12 mouse cellular contexts compared by ENCODE assay signal in the genomic region with DNA sequence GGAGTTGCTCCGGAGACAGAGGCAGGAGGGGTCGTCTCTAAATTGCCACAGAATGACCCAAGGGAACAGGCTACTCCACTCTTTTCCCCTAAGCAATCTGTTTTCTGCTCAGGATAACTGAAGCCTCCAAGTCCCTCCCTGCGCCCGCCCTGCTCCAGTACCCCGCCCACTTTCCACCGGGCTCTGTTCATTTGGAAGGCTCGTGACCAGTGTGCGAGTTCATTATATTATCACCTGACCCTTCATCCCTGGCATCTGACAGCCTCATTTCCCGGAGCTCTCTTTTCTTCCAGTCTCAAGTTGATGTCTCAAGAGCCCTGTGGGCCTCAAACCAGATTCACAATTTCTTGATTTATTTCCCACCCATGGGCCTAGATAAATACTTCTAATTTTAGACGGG.
DNase-seq lines count a peak whose midpoint lies in the region; ATAC-seq lines count a peak whose summit lies in the region.
"Had no signal": no experiment of that assay in that cellular context is flagged by ENCODE, and none has a peak within 500 bp of the region (broad histone marks: within the 10 kb centered on the region; RNA-seq: fewer than 3 reads in every experiment).

No protein-coding gene starts in this region.

- no peak overlapping the region for H3K4me2 ChIP-seq in neural tube, embryonic 13.5 days
- H3K4me2 ChIP-seq in neural tube, embryonic 15.5 days = no peak overlapping the region
- no peak overlapping the region for H3K4me2 ChIP-seq in heart, embryonic 13.5 days
- no peak overlapping the region for H3K4me2 ChIP-seq in forebrain, embryonic 13.5 days

- H3K4me1 ChIP-seq in neural tube, embryonic 13.5 days (replicated peaks) = peaks cover 19% of the 10 kb centered on the region
- peaks cover 17% of the 10 kb centered on the region for H3K4me1 ChIP-seq in neural tube, embryonic 15.5 days
- H3K4me1 ChIP-seq in heart, embryonic 13.5 days = peaks cover 81% of the 10 kb centered on the region
- H3K4me1 ChIP-seq in forebrain, embryonic 13.5 days = peaks cover 30% of the 10 kb centered on the region

- no peak overlapping the region for H3K4me3 ChIP-seq in neural tube, embryonic 13.5 days
- H3K4me3 ChIP-seq in neural tube, embryonic 15.5 days (replicated peaks) = no peak overlapping the region
- no peak overlapping the region for H3K4me3 ChIP-seq in heart, embryonic 13.5 days
- no peak overlapping the region for H3K4me3 ChIP-seq in forebrain, embryonic 13.5 days

- H3K27ac ChIP-seq in neural tube, embryonic 13.5 days (replicated peaks) = 0 out of 2 replicates have a peak overlapping the region, but pooled peaks have one; percentile 71
- H3K27ac ChIP-seq in neural tube, embryonic 15.5 days (replicated peaks) = no peak overlapping the region
- peak overlapping the region; percentile 97 for H3K27ac ChIP-seq in heart, embryonic 13.5 days (replicated peaks)
- no peak overlapping the region for H3K27ac ChIP-seq in forebrain, embryonic 13.5 days
- H3K27ac ChIP-seq: macrophage had no signal

- H3K9ac ChIP-seq in neural tube, embryonic 13.5 days = no peak overlapping the region
- no peak overlapping the region for H3K9ac ChIP-seq in neural tube, embryonic 15.5 days (replicated peaks)
- no peak overlapping the region for H3K9ac ChIP-seq in heart, embryonic 13.5 days
- H3K9ac ChIP-seq in forebrain, embryonic 13.5 days = no peak overlapping the region

- 62% methylated on average over 10 of the region's 10 CpGs for WGBS in neural tube, embryonic 13.5 days
- 71% methylated on average over 10 of the region's 10 CpGs for WGBS in neural tube, embryonic 15.5 days
- WGBS in heart, embryonic 13.5 days = 43% methylated on average over 10 of the region's 10 CpGs
- WGBS in forebrain, embryonic 13.5 days = 57% methylated on average over 10 of the region's 10 CpGs

- H3K27me3 ChIP-seq in neural tube, embryonic 13.5 days = peaks cover 7% of the 10 kb centered on the region
- no peaks in the 10 kb centered on the region for H3K27me3 ChIP-seq in neural tube, embryonic 15.5 days (replicated peaks)
- no peaks in the 10 kb centered on the region for H3K27me3 ChIP-seq in heart, embryonic 13.5 days (replicated peaks)
- no peaks in the 10 kb centered on the region for H3K27me3 ChIP-seq in forebrain, embryonic 13.5 days

- peak; percentile 29 to 53 for DNase-seq in kidney, adult 8-10 months
- DNase-seq in frontal cortex, postnatal 36 days (ENCODE audit: low spot score in 2 of 2) = no peak
- DNase-seq in cerebellum, adult 9-11 months = no peak
- no peak for DNase-seq in right cerebral cortex, postnatal 4 days
- DNase-seq: adrenal gland, adult 8-10 months; cerebellum, adult 8-10 months; right cerebral cortex, postnatal 25 days had no signal

- no peaks in the 10 kb centered on the region for H3K9me3 ChIP-seq in neural tube, embryonic 13.5 days
- H3K9me3 ChIP-seq in neural tube, embryonic 15.5 days (replicated peaks) = no peaks in the 10 kb centered on the region
- no peaks in the 10 kb centered on the region for H3K9me3 ChIP-seq in heart, embryonic 13.5 days
- H3K9me3 ChIP-seq in forebrain, embryonic 13.5 days (replicated peaks) = no peaks in the 10 kb centered on the region

- H3K36me3 ChIP-seq in neural tube, embryonic 13.5 days = no peaks in the 10 kb centered on the region
- H3K36me3 ChIP-seq in neural tube, embryonic 15.5 days = no peaks in the 10 kb centered on the region
- H3K36me3 ChIP-seq in heart, embryonic 13.5 days = no peaks in the 10 kb centered on the region
- no peaks in the 10 kb centered on the region for H3K36me3 ChIP-seq in forebrain, embryonic 13.5 days (ENCODE audit: poor library complexity, severe bottlenecking)

- no peak for ATAC-seq in neural tube, embryonic 13.5 days (ENCODE audit: low read depth)
- no peak for ATAC-seq in neural tube, embryonic 15.5 days (ENCODE audit: low FRiP score)
- ATAC-seq in heart, embryonic 13.5 days (ENCODE audit: extremely low read depth, insufficient number of reproducible peaks, low FRiP score, low TSS enrichment) = no peak
- no peak for ATAC-seq in forebrain, embryonic 13.5 days

Comparison
In these comparisons a context has a peak if more than half of its experiments do, and no peak if none do; other contexts are left out.
1. H3K27ac ChIP-seq: peak in neural tube, embryonic 13.5 days (single experiment) and heart, embryonic 13.5 days (single experiment); none in neural tube, embryonic 15.5 days (single experiment) and forebrain, embryonic 13.5 days (single experiment).
2. DNase-seq: peak in kidney, adult 8-10 months (2 of 2); none in frontal cortex, postnatal 36 days (0 of 2), cerebellum, adult 9-11 months (single experiment) and right cerebral cortex, postnatal 4 days (single experiment).